Mouse (Mus musculus): ENCODE results near the gene Gm47841.
A peak's percentile ranks its signal among the peaks of the same experiment; 100 is the strongest.

DNA sequence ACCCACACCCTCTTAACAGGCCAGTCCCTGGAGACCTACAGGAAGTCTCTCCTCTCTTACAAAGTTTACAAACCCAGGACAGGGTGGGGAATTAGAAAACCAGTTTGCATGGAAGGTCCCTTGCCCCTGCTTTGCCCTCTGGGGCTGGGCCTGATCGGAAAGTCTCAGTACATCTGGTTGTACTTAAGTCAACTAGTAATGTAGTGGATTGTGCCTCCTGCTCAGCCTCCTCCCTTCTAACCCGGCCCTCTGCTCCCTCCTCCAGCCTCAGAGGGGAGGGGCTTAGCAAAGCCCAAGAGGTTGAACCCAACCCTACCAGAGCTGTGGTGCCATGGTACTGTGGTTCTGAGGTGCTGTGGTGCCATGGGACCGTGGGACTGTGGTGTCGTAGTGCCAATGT is 35.0 kb upstream of the Gm47841 start:
- TF ChIP-seq MAFK (IDR thresholded peaks at IDR 0.05; ENCODE audit: insufficient read depth, low read depth, low read length) = no peak
- TF ChIP-seq HCFC1 (IDR thresholded peaks at IDR 0.05; ENCODE audit: borderline replicate concordance, insufficient read depth, low read length) = no peak
- no peak for TF ChIP-seq ZC3H11A (IDR thresholded peaks at IDR 0.05; ENCODE audit: borderline replicate concordance, low read depth, low read length)
- no peak for TF ChIP-seq ZNF384 (IDR thresholded peaks at IDR 0.05; ENCODE audit: low read depth, low read length)
- 0 out of 2 replicates have a peak, but pooled peaks have one; percentile 30 for TF ChIP-seq CHD2 (IDR thresholded peaks at IDR 0.05; ENCODE audit: low read depth, low read length)

Data from ES-E14 (cell line).